In genomic region chr11:102208846-102209245, GRCm38 (mm10) we compare ENCODE assay signal across 12 mouse cellular contexts. TPM values are rescaled to one million over a fixed set of nuclear protein-coding genes. Genes with fewer than 3 reads are reported as not detected.
DNase-seq lines count a peak whose midpoint lies in the region; ATAC-seq and TF ChIP-seq lines count a peak whose summit lies in the region.
"Had no signal": no experiment of that assay in that cellular context is flagged by ENCODE, and none has a peak within 500 bp of the region (broad histone marks: within the 10 kb centered on the region; RNA-seq: fewer than 3 reads in every experiment).

No protein-coding gene starts in this region.

- H3K27me3 ChIP-seq in intestine, embryonic 15.5 days (replicated peaks), result no peaks in the 10 kb centered on the region
- H3K27me3 ChIP-seq in intestine, embryonic 16.5 days (replicated peaks; ENCODE audit: control insufficient read depth, insufficient read depth, low read length), result no peaks in the 10 kb centered on the region
- no peaks in the 10 kb centered on the region for H3K27me3 ChIP-seq in CH12.LX (replicated peaks)
- peaks cover 9% of the 10 kb centered on the region for H3K27me3 ChIP-seq in limb, embryonic 10.5 days (ENCODE audit: low read depth, poor library complexity, severe bottlenecking)

- no peak overlapping the region for H3K9ac ChIP-seq in intestine, embryonic 15.5 days
- no peak overlapping the region; the same call in 1 of the 2 replicates for H3K9ac ChIP-seq in intestine, embryonic 16.5 days (ENCODE audit: low read depth, low read length)
- no peak overlapping the region for H3K9ac ChIP-seq in CH12.LX (ENCODE audit: insufficient read depth, low read depth)

- peaks cover 18% of the 10 kb centered on the region for H3K36me3 ChIP-seq in intestine, embryonic 15.5 days
- H3K36me3 ChIP-seq in intestine, embryonic 16.5 days (ENCODE audit: control insufficient read depth, insufficient read depth, low read length), result peaks cover 13% of the 10 kb centered on the region
- peaks cover 20 to 49% of the 10 kb centered on the region in 2 experiments for H3K36me3 ChIP-seq in CH12.LX (replicated peaks in 1 of 2; ENCODE audit: control insufficient read depth in 1 of 2, insufficient read depth in 1 of 2, low read length in 1 of 2)
- H3K36me3 ChIP-seq in limb, embryonic 10.5 days, result peaks cover 30% of the 10 kb centered on the region

- 0 out of 2 replicates have a peak overlapping the region, but pooled peaks have one; percentile 9 for H3K4me2 ChIP-seq in intestine, embryonic 15.5 days (replicated peaks)
- H3K4me2 ChIP-seq in intestine, embryonic 16.5 days (ENCODE audit: low read depth, low read length), result no peak overlapping the region
- H3K4me2 ChIP-seq in CH12.LX (ENCODE audit: insufficient read depth, low read depth, poor library complexity, severe bottlenecking), result no peak overlapping the region

- peak overlapping the region; percentile 8; the same call in 1 of the 2 replicates for H3K27ac ChIP-seq in intestine, embryonic 15.5 days
- H3K27ac ChIP-seq in intestine, embryonic 16.5 days (ENCODE audit: low read length), result no peak overlapping the region
- no peak overlapping the region for H3K27ac ChIP-seq in CH12.LX (ENCODE audit: insufficient read depth, low read depth)
- peak overlapping the region; percentile 38; the same call in 1 of the 2 replicates for H3K27ac ChIP-seq in limb, embryonic 10.5 days

- H3K4me3 ChIP-seq in intestine, embryonic 15.5 days (replicated peaks), result no peak overlapping the region
- H3K4me3 ChIP-seq in intestine, embryonic 16.5 days (ENCODE audit: low read length), result no peak overlapping the region
- H3K4me3 ChIP-seq in CH12.LX (replicated peaks in 1 of 3; ENCODE audit: low read depth in 2 of 3, low read length in 2 of 3, poor library complexity in 1 of 3), result no peak overlapping the region
- no peak overlapping the region for H3K4me3 ChIP-seq in limb, embryonic 10.5 days
- H3K4me3 ChIP-seq: erythroblast, embryonic 14.5 days; heart, adult 2 months had no signal

- H3K4me1 ChIP-seq in intestine, embryonic 15.5 days (replicated peaks), result peaks cover 53% of the 10 kb centered on the region
- H3K4me1 ChIP-seq in intestine, embryonic 16.5 days (ENCODE audit: control insufficient read depth, insufficient read depth, low read length), result peaks cover 40% of the 10 kb centered on the region
- H3K4me1 ChIP-seq in CH12.LX (ENCODE audit: control insufficient read depth in 1 of 2, insufficient read depth in 2 of 2), result peaks cover 35 to 62% of the 10 kb centered on the region in 2 experiments
- peaks cover 57% of the 10 kb centered on the region for H3K4me1 ChIP-seq in limb, embryonic 10.5 days

- no peak for TF ChIP-seq POLR2A in CH12.LX (IDR thresholded peaks at IDR 0.05; ENCODE audit: low read depth, low read length)

- ATAC-seq in intestine, embryonic 15.5 days, result no peak
- no peak for ATAC-seq in intestine, embryonic 16.5 days
- no peak for ATAC-seq in frontal cortex, adult (ENCODE audit: low TSS enrichment)

- TF ChIP-seq RAD21 in CH12.LX (IDR thresholded peaks at IDR 0.05; ENCODE audit: low read depth, low read length), result no peak

- TF ChIP-seq CTCF in CH12.LX (conservative IDR thresholded peaks at IDR 0.05 in 1 of 2, IDR thresholded peaks at IDR 0.05 in 1 of 2; ENCODE audit: low read depth in 2 of 2, low read length in 2 of 2), result no peak

- 28% methylated on average over 4 of the region's 4 CpGs for WGBS in intestine, embryonic 15.5 days
- 26% methylated on average over 4 of the region's 4 CpGs for WGBS in intestine, embryonic 16.5 days
- WGBS in limb, embryonic 10.5 days, result 60% methylated on average over 4 of the region's 4 CpGs

- in situ Hi-C loops in CH12.LX (cut with MboI; ENCODE audit: low pct_ligation_motif_present, low pct_unique_long_range_greater_than_20kb, low sequenced_read_pairs), result no loop called here

- no peaks in the 10 kb centered on the region for H3K9me3 ChIP-seq in intestine, embryonic 15.5 days
- H3K9me3 ChIP-seq in intestine, embryonic 16.5 days (ENCODE audit: control insufficient read depth, low read length), result no peaks in the 10 kb centered on the region
- H3K9me3 ChIP-seq in CH12.LX (replicated peaks; ENCODE audit: low read length), result no peaks in the 10 kb centered on the region
- H3K9me3 ChIP-seq in limb, embryonic 10.5 days (replicated peaks), result no peaks in the 10 kb centered on the region

- no peak for TF ChIP-seq EP300 in CH12.LX (IDR thresholded peaks at IDR 0.05; ENCODE audit: low read length)

- DNase-seq in 416B (ENCODE audit: low read depth), result peak; percentile 91
- DNase-seq in CH12.LX (ENCODE audit: extremely low read depth), result peak; percentile 51
- no peak for DNase-seq in limb, embryonic 10.5 days (ENCODE audit: low spot score)
- no peak for DNase-seq in urinary bladder, postnatal 10 days (ENCODE audit: low spot score)
- no peak for DNase-seq in urinary bladder, postnatal 4 days (ENCODE audit: low spot score in 2 of 2)
- DNase-seq: adrenal gland, postnatal 25 days; kidney, postnatal 10 days had no signal

- no peaks in the 10 kb centered on the region for H3K79me2 ChIP-seq in CH12.LX (replicated peaks; ENCODE audit: control insufficient read depth, extremely low read depth, insufficient read depth, poor library complexity, severe bottlenecking)

- dilution Hi-C loops in CH12.LX (cut with MboI; ENCODE audit: extremely low pct_ligation_motif_present, extremely low pct_unique_long_range_greater_than_20kb, low sequenced_read_pairs), result no loop called here

TF ChIP-seq in CH12.LX, 34 proteins besides CTCF, POLR2A, EP300 and RAD21:
- no peak for TF ChIP-seq MXI1 (IDR thresholded peaks at IDR 0.05; ENCODE audit: low read depth, low read length)
- TF ChIP-seq BHLHE40 (IDR thresholded peaks at IDR 0.05; ENCODE audit: low read depth, low read length), result peak; percentile 62

RNA-seq across cellular contexts. Expression of gene G6pc3, which starts 19.4 kb away (rescaled TPM):
- 31.1 and 33.9 TPM in 2 replicates for polyA plus RNA-seq in intestine, embryonic 15.5 days (2015; fragmentation: Nextera tagmentation; extraction: Ambion mirVana)
- polyA plus RNA-seq in intestine, embryonic 16.5 days (2015; fragmentation: Nextera tagmentation; extraction: Ambion mirVana), result 26.7 and 32.1 TPM in 2 replicates
- total RNA-seq in CH12.LX (2012; rRNA removed), result 31.9 and 34.7 TPM in 2 replicates
- 26.3 and 31.3 TPM in 2 replicates for total RNA-seq in CH12.LX (2014; rRNA removed)
- 65.6 and 72.3 TPM in 2 replicates for polyA plus RNA-seq in CH12.LX (2012; ENCODE audit: insufficient read length, low read depth)
- polyA plus RNA-seq in limb, embryonic 10.5 days (2016; fragmentation: Nextera tagmentation; extraction: Ambion mirVana), result 41.4 and 41.6 TPM in 2 replicates

RNA-seq across cellular contexts. Expression of gene Hdac5, which starts 21.1 kb away (rescaled TPM):
- polyA plus RNA-seq in intestine, embryonic 15.5 days (2015; fragmentation: Nextera tagmentation; extraction: Ambion mirVana), result 54.3 and 62.8 TPM in 2 replicates
- 54.8 and 55.5 TPM in 2 replicates for polyA plus RNA-seq in intestine, embryonic 16.5 days (2015; fragmentation: Nextera tagmentation; extraction: Ambion mirVana)
- total RNA-seq in CH12.LX (2012; rRNA removed) (49.6 and 49.9 TPM in 2 replicates), CH12.LX (2014; rRNA removed) (23.3 and 24.9 TPM in 2 replicates)
- polyA plus RNA-seq in CH12.LX (2012; ENCODE audit: insufficient read length, low read depth), result 46.4 and 53.9 TPM in 2 replicates
- polyA plus RNA-seq in limb, embryonic 10.5 days (2016; fragmentation: Nextera tagmentation; extraction: Ambion mirVana), result 36.4 and 50.2 TPM in 2 replicates

RNA-seq across cellular contexts. Expression of gene Lsm12, which starts 23.8 kb away (rescaled TPM):
- polyA plus RNA-seq in intestine, embryonic 15.5 days (2015; fragmentation: Nextera tagmentation; extraction: Ambion mirVana), result 118 and 140 TPM in 2 replicates
- 87.9 and 115 TPM in 2 replicates for polyA plus RNA-seq in intestine, embryonic 16.5 days (2015; fragmentation: Nextera tagmentation; extraction: Ambion mirVana)
- 66.9 and 78.7 TPM in 2 replicates for total RNA-seq in CH12.LX (2012; rRNA removed)
- total RNA-seq in CH12.LX (2014; rRNA removed), result 70.0 and 78.9 TPM in 2 replicates
- 164 and 185 TPM in 2 replicates for polyA plus RNA-seq in CH12.LX (2012; ENCODE audit: insufficient read length, low read depth)
- polyA plus RNA-seq in limb, embryonic 10.5 days (2016; fragmentation: Nextera tagmentation; extraction: Ambion mirVana), result 125 and 146 TPM in 2 replicates

RNA-seq across cellular contexts. Expression of gene BC030867, which starts 39.8 kb away (rescaled TPM):
- 13.1 and 13.5 TPM in 2 replicates for polyA plus RNA-seq in intestine, embryonic 15.5 days (2015; fragmentation: Nextera tagmentation; extraction: Ambion mirVana)
- polyA plus RNA-seq in intestine, embryonic 16.5 days (2015; fragmentation: Nextera tagmentation; extraction: Ambion mirVana), result 12.4 and 15.9 TPM in 2 replicates
- total RNA-seq in CH12.LX (2012; rRNA removed) (25.6 and 26.2 TPM in 2 replicates), CH12.LX (2014; rRNA removed) (9.7 and 11.4 TPM in 2 replicates)
- polyA plus RNA-seq in CH12.LX (2012; ENCODE audit: insufficient read length, low read depth), result 34.0 and 35.2 TPM in 2 replicates
- polyA plus RNA-seq in limb, embryonic 10.5 days (2016; fragmentation: Nextera tagmentation; extraction: Ambion mirVana), result 33.4 and 35.7 TPM in 2 replicates

RNA-seq across cellular contexts. Expression of gene Tmem101, which starts 52.6 kb away (rescaled TPM):
- polyA plus RNA-seq in intestine, embryonic 15.5 days (2015; fragmentation: Nextera tagmentation; extraction: Ambion mirVana), result 23.8 and 26.4 TPM in 2 replicates
- 23.4 and 26.0 TPM in 2 replicates for polyA plus RNA-seq in intestine, embryonic 16.5 days (2015; fragmentation: Nextera tagmentation; extraction: Ambion mirVana)
- total RNA-seq in CH12.LX (2012; rRNA removed), result 56.7 and 63.1 TPM in 2 replicates
- total RNA-seq in CH12.LX (2014; rRNA removed), result 36.1 and 38.5 TPM in 2 replicates
- 29.7 and 35.4 TPM in 2 replicates for polyA plus RNA-seq in CH12.LX (2012; ENCODE audit: insufficient read length, low read depth)
- 34.0 and 39.6 TPM in 2 replicates for polyA plus RNA-seq in limb, embryonic 10.5 days (2016; fragmentation: Nextera tagmentation; extraction: Ambion mirVana)

Comparison
In these comparisons a context has a peak if more than half of its experiments do, and no peak if none do; other contexts are left out.
1. H3K27ac ChIP-seq: peak in intestine, embryonic 15.5 days (single experiment) and limb, embryonic 10.5 days (single experiment); none in intestine, embryonic 16.5 days (single experiment) and CH12.LX (single experiment).
2. DNase-seq: peak in 416B (single experiment) and CH12.LX (single experiment); none in limb, embryonic 10.5 days (single experiment), urinary bladder, postnatal 10 days (single experiment) and urinary bladder, postnatal 4 days (0 of 2).